Mouse (Mus musculus) midbrain, postnatal 0 days (tissue): ENCODE measurements at regions not wholly inside any gene's neighbourhood (a gene's known extent, or its start where the extent isn't known, plus 50 kb on each side); places are given as distances from the start of the nearest gene placed in this dataset.
A peak's percentile ranks its signal among the peaks of the same experiment; 100 is the strongest.

Experiments used
- ATAC-seq: fragments of 200-750 bp; cut with Nextera tagmentation; 2 replicates; pipeline ENCODE4 v1.8.0; 2017; ENCODE audit warnings: moderate number of reproducible peaks, mild to moderate bottlenecking, moderate TSS enrichment, moderate library complexity; ENCODE audit not compliant: low FRiP score
- DNase-seq: peaks from one replicate; pipeline ENCODE4 v3.0.0-alpha.2; 2015; ENCODE audit warnings: low spot score
- H3K27ac ChIP-seq: fragments of 300-500 bp; sonication (generic); 2 replicates; pipeline ENCODE4 v1.5.1; 2014; ENCODE audit warnings: low read depth, mild to moderate bottlenecking, low read length, mixed read lengths
- H3K27me3 ChIP-seq: fragments of 300-500 bp; sonication (generic); 2 replicates; pipeline ENCODE4 v1.6.1; 2014; ENCODE audit warnings: low read length, control low read depth, mixed read lengths; ENCODE audit not compliant: insufficient read depth
- H3K36me3 ChIP-seq: fragments of 300-500 bp; sonication (generic); 2 replicates; pipeline ENCODE4 v1.6.1; 2014; ENCODE audit warnings: low read length, control low read depth, mixed read lengths; ENCODE audit not compliant: insufficient read depth
- H3K4me1 ChIP-seq: fragments of 300-500 bp; sonication (generic); 2 replicates; pipeline ENCODE4 v1.6.1; 2014; ENCODE audit warnings: mild to moderate bottlenecking, control low read depth, antibody characterized with exemption, low read length, mixed read lengths; ENCODE audit not compliant: insufficient read depth
- H3K4me2 ChIP-seq: fragments of 300-500 bp; sonication (generic); 2 replicates; pipeline ENCODE4 v1.6.1; 2014; ENCODE audit warnings: low read depth, mild to moderate bottlenecking, low read length, mixed read lengths; ENCODE audit not compliant: poor library complexity, severe bottlenecking
- H3K4me3 ChIP-seq: fragments of 300-500 bp; sonication (generic); 2 replicates; pipeline ENCODE4 v1.5.1; 2014; ENCODE audit warnings: low read depth, mild to moderate bottlenecking, low read length, moderate library complexity
- H3K9ac ChIP-seq: fragments of 300-500 bp; sonication (generic); replicated peaks from 2 replicates; pipeline ENCODE4 v1.6.1; 2014; ENCODE audit warnings: mild to moderate bottlenecking, low read length, moderate library complexity, mixed read lengths; ENCODE audit not compliant: poor library complexity, severe bottlenecking
- H3K9me3 ChIP-seq: fragments of 300-500 bp; sonication (generic); 2 replicates; pipeline ENCODE4 v1.6.1; 2016; ENCODE audit warnings: low read length, control low read depth
- CTCF ChIP-seq: IDR thresholded peaks from 2 replicates; pipeline ENCODE4 v1.5.1; 2016; ENCODE audit warnings: antibody characterized with exemption, mild to moderate bottlenecking
- WGBS: fragments of 180-500 bp; shearing (Covaris S2); extraction: QIAGEN DNeasy Blood & Tissue Kit; methylation state at CpG from one replicate; pipeline ENCODE4 v1.1.7; 2014; 5-methylcytosine and 5-hydroxymethylcytosine counted together

GRCm38 (mm10) chr14:86350526-86350925, 790.5 kb downstream of the Diaph3 start:
- peak; percentile 27 for DNase-seq
- no peak overlapping the region for H3K4me2 ChIP-seq
- 33% methylated on average over 1 of the region's 1 CpGs for WGBS
- 0 out of 2 replicates have a peak, but pooled peaks cover 3% of the 10 kb centered on the region for H3K4me1 ChIP-seq
- H3K4me3 ChIP-seq = no peak overlapping the region
- no peaks in the 10 kb centered on the region for H3K9me3 ChIP-seq
- H3K9ac ChIP-seq = no peak overlapping the region
- H3K36me3 ChIP-seq = no peaks in the 10 kb centered on the region
- H3K27me3 ChIP-seq = no peaks in the 10 kb centered on the region
- TF ChIP-seq CTCF = no peak
- no peak overlapping the region for H3K27ac ChIP-seq
- no peak for ATAC-seq

GRCm38 (mm10) chr14:86339007-86339406, 802.0 kb downstream of the Diaph3 start:
- WGBS = 83% methylated on average over 6 of the region's 6 CpGs
- TF ChIP-seq CTCF = no peak
- Histone ChIP-seq H3K27me3 (no peaks in the 10 kb centered on the region), H3K4me3 (no peak overlapping the region), H3K9ac (no peak overlapping the region), H3K4me1 (no peaks in the 10 kb centered on the region), H3K36me3 (no peaks in the 10 kb centered on the region), H3K4me2 (no peak overlapping the region), H3K27ac (no peak overlapping the region), H3K9me3 (no peaks in the 10 kb centered on the region)
- ATAC-seq (no peak), DNase-seq (no peak)

- Histone ChIP-seq H3K9ac (no peak overlapping the region), H3K4me2 (no peak overlapping the region), H3K27ac (no peak overlapping the region), H3K9me3 (no peaks in the 10 kb centered on the region), H3K4me3 (no peak overlapping the region), H3K4me1 (no peaks in the 10 kb centered on the region), H3K36me3 (no peaks in the 10 kb centered on the region), H3K27me3 (no peaks in the 10 kb centered on the region)
- 50% methylated on average over 5 of the region's 5 CpGs for WGBS
- no peak for TF ChIP-seq CTCF
- DNase-seq = no peak
- no peak for ATAC-seq
Observed at GRCm38 (mm10) chr14:86337052-86337451, 804.0 kb downstream of the Diaph3 start.

GRCm38 (mm10) chr14:86335284-86335683, 805.8 kb downstream of the Diaph3 start:
- Histone ChIP-seq H3K27me3 (no peaks in the 10 kb centered on the region), H3K4me3 (no peak overlapping the region), H3K9ac (no peak overlapping the region), H3K9me3 (no peaks in the 10 kb centered on the region), H3K36me3 (no peaks in the 10 kb centered on the region), H3K4me1 (no peaks in the 10 kb centered on the region), H3K4me2 (no peak overlapping the region), H3K27ac (no peak overlapping the region)
- TF ChIP-seq CTCF = no peak
- no peak for ATAC-seq
- 78% methylated on average over 2 of the region's 2 CpGs for WGBS
- DNase-seq = no peak

GRCm38 (mm10) chr14:86329176-86329575, 811.9 kb downstream of the Diaph3 start:
- H3K9ac ChIP-seq = no peak overlapping the region
- DNase-seq (no peak), ATAC-seq (no peak)
- WGBS = 69% methylated on average over 3 of the region's 3 CpGs
- H3K27ac ChIP-seq = no peak overlapping the region
- no peaks in the 10 kb centered on the region for H3K9me3 ChIP-seq
- no peak overlapping the region for H3K4me2 ChIP-seq
- no peak for TF ChIP-seq CTCF
- no peak overlapping the region for H3K4me3 ChIP-seq
- no peaks in the 10 kb centered on the region for H3K27me3 ChIP-seq
- H3K4me1 ChIP-seq = no peaks in the 10 kb centered on the region
- no peaks in the 10 kb centered on the region for H3K36me3 ChIP-seq

GRCm38 (mm10) chr14:86327646-86328045, 813.4 kb downstream of the Diaph3 start:
- DNase-seq = peak; percentile 56
- no peaks in the 10 kb centered on the region for H3K27me3 ChIP-seq
- ATAC-seq = no peak
- no peaks in the 10 kb centered on the region for H3K4me1 ChIP-seq
- no peak for TF ChIP-seq CTCF
- H3K9ac ChIP-seq = no peak overlapping the region
- H3K4me3 ChIP-seq = no peak overlapping the region
- no peaks in the 10 kb centered on the region for H3K36me3 ChIP-seq
- no peak overlapping the region for H3K4me2 ChIP-seq
- H3K9me3 ChIP-seq = no peaks in the 10 kb centered on the region
- WGBS = 40% methylated on average over 9 of the region's 9 CpGs
- H3K27ac ChIP-seq = no peak overlapping the region
